Mouse (Mus musculus) MEL (cell line): Measurements from ENCODE around the gene Ppfibp1. TPM values are rescaled to one million over a fixed set of nuclear protein-coding genes. Genes with fewer than 3 reads are reported as not detected.

Source experiments
- DNase-seq: peaks from one replicate; pipeline ENCODE4 v3.0.0; 2011; ENCODE audit warnings: low read depth, low spot score
- H3K27ac ChIP-seq: 2 replicates; pipeline ENCODE4 v1.5.1; 2012; ENCODE audit warnings: low read depth, mild to moderate bottlenecking, control low read depth, low read length, moderate library complexity; ENCODE audit not compliant: control insufficient read depth
- H3K27me3 ChIP-seq, 2 experiments: fragments of 150-350 bp in 1 of 2; sonication (generic) in 1 of 2; 2 replicates each; pipeline ENCODE4 v1.6.1; 2012; ENCODE audit warnings: low read length in 2 of 2, mild to moderate bottlenecking in 2 of 2, improper control_type of control experiment in 1 of 2, moderate library complexity in 1 of 2; ENCODE audit not compliant: insufficient read depth in 2 of 2, control insufficient read depth in 1 of 2
- H3K36me3 ChIP-seq, 2 experiments: 2 replicates each; pipeline ENCODE4 v1.6.1; 2012 to 2014; ENCODE audit warnings: low read length in 2 of 2, improper control_type of control experiment in 1 of 2, inconsistent platforms in 1 of 2, mild to moderate bottlenecking in 1 of 2; ENCODE audit not compliant: insufficient read depth in 2 of 2, control insufficient read depth in 1 of 2
- H3K4me1 ChIP-seq, 2 experiments: fragments of 150-350 bp in 1 of 2; sonication (generic) in 1 of 2; 2 replicates each; pipeline ENCODE4 v1.6.1; 2012; ENCODE audit warnings: low read length in 2 of 2, improper control_type of control experiment in 1 of 2, mild to moderate bottlenecking in 1 of 2; ENCODE audit not compliant: insufficient read depth in 2 of 2, control insufficient read depth in 1 of 2
- H3K4me3 ChIP-seq, 2 experiments: fragments of 150-350 bp in 1 of 2; sonication (generic) in 1 of 2; 2 replicates each; pipeline ENCODE4 v1.5.1; 2012; ENCODE audit warnings: low read depth in 2 of 2, low read length in 2 of 2, mild to moderate bottlenecking in 2 of 2, moderate library complexity in 2 of 2, control low read depth in 1 of 2, improper control_type of control experiment in 1 of 2; ENCODE audit not compliant: control insufficient read depth in 1 of 2, insufficient read depth in 1 of 2
- H3K79me2 ChIP-seq: 2 replicates; pipeline ENCODE4 v1.6.1; 2012; ENCODE audit warnings: mild to moderate bottlenecking, low read length, moderate library complexity; ENCODE audit not compliant: control insufficient read depth, poor library complexity, insufficient read depth
- H3K9ac ChIP-seq: 2 replicates; pipeline ENCODE4 v1.6.1; 2012; ENCODE audit warnings: low read depth, mild to moderate bottlenecking, control low read depth, low read length, moderate library complexity; ENCODE audit not compliant: control insufficient read depth, poor library complexity, severe bottlenecking
- H3K9me3 ChIP-seq: fragments of 150-350 bp; sonication (generic); replicated peaks from 2 replicates; pipeline ENCODE4 v1.6.1; 2012; ENCODE audit warnings: mild to moderate bottlenecking, low read length, improper control_type of control experiment, moderate library complexity; ENCODE audit not compliant: insufficient read depth
- CHD1 ChIP-seq: IDR thresholded peaks from 2 replicates; pipeline ENCODE4 v1.6.1; 2012; ENCODE audit warnings: low read depth, mild to moderate bottlenecking, inconsistent platforms, low read length, improper control_type of control experiment
- CHD2 ChIP-seq: IDR thresholded peaks from 2 replicates; pipeline ENCODE4 v1.6.1; 2011; ENCODE audit warnings: low read length, improper control_type of control experiment
- CTCF ChIP-seq, 3 experiments: IDR thresholded peaks in 2 of 3; conservative IDR thresholded peaks in 1 of 3; 2 replicates each; pipeline ENCODE4 v1.5.1; 2011 to 2012; ENCODE audit warnings: low read length in 3 of 3, low read depth in 2 of 3, mild to moderate bottlenecking in 2 of 3, improper control_type of control experiment in 1 of 3, inconsistent platforms in 1 of 3, mixed read lengths in 1 of 3, moderate library complexity in 1 of 3; ENCODE audit not compliant: control insufficient read depth in 1 of 3, insufficient read depth in 1 of 3, poor library complexity in 1 of 3, severe bottlenecking in 1 of 3
- ELF1 ChIP-seq: IDR thresholded peaks from 2 replicates; pipeline ENCODE4 v1.6.1; 2014; ENCODE audit warnings: low read depth, mild to moderate bottlenecking, inconsistent platforms, low read length, improper control_type of control experiment, moderate library complexity
- ETS1 ChIP-seq: IDR thresholded peaks from 2 replicates; pipeline ENCODE4 v1.6.1; 2012; ENCODE audit warnings: low read depth, mild to moderate bottlenecking, inconsistent platforms, low read length, improper control_type of control experiment, moderate library complexity
- GATA1 ChIP-seq: IDR thresholded peaks from 2 replicates; pipeline ENCODE4 v1.6.1; 2011; ENCODE audit warnings: low read depth, low read length, improper control_type of control experiment
- HCFC1 ChIP-seq: IDR thresholded peaks from 2 replicates; pipeline ENCODE4 v1.6.1; 2012; ENCODE audit warnings: low read depth, mild to moderate bottlenecking, inconsistent platforms, low read length, improper control_type of control experiment, moderate library complexity
- JUND ChIP-seq: IDR thresholded peaks from 2 replicates; pipeline ENCODE4 v1.6.1; 2011; ENCODE audit warnings: low read depth, mild to moderate bottlenecking, improper control_type of control experiment, low read length
- MAFK ChIP-seq: IDR thresholded peaks from 2 replicates; pipeline ENCODE4 v1.6.1; 2011; ENCODE audit warnings: low read depth, mild to moderate bottlenecking, low read length, improper control_type of control experiment, borderline replicate concordance
- MEF2A ChIP-seq: IDR thresholded peaks from 2 replicates; pipeline ENCODE4 v1.6.1; 2014; ENCODE audit warnings: low read depth, mild to moderate bottlenecking, inconsistent platforms, low read length, improper control_type of control experiment; ENCODE audit not compliant: poor library complexity, insufficient replicate concordance, severe bottlenecking; ENCODE audit errors: extremely low read depth
- NELFE ChIP-seq: IDR thresholded peaks from 2 replicates; pipeline ENCODE4 v1.6.1; 2011; ENCODE audit warnings: low read depth, low read length, improper control_type of control experiment
- POLR2AphosphoS5 ChIP-seq: IDR thresholded peaks from 2 replicates; pipeline ENCODE4 v1.6.1; 2012; ENCODE audit warnings: low read depth, borderline replicate concordance, mild to moderate bottlenecking, inconsistent platforms, low read length, moderate library complexity, mixed read lengths
- TAL1 ChIP-seq: IDR thresholded peaks from 2 replicates; pipeline ENCODE4 v1.6.1; 2012; ENCODE audit warnings: mild to moderate bottlenecking, inconsistent platforms, low read length, moderate library complexity, mixed read lengths
- TCF12 ChIP-seq: IDR thresholded peaks from 2 replicates; pipeline ENCODE4 v1.6.1; 2014; ENCODE audit warnings: low read depth, mild to moderate bottlenecking, inconsistent platforms, low read length, improper control_type of control experiment, moderate library complexity
- ZNF384 ChIP-seq: IDR thresholded peaks from 2 replicates; pipeline ENCODE4 v1.6.1; 2012; ENCODE audit warnings: low read depth, mild to moderate bottlenecking, inconsistent platforms, low read length, improper control_type of control experiment
- polyA plus RNA-seq, 2 experiments: library from polyadenylated mRNA; stranded (reverse) in 1 of 2; unstranded in 1 of 2; fragments of >175 nt in 1 of 2; fragments of >200 nt in 1 of 2; gene quantifications; 2 replicates each; pipeline versions ENCODE4 v1.2.1 to v1.2.4; 2012; ENCODE audit warnings: low replicate concordance in 2 of 2, low read depth in 1 of 2; ENCODE audit not compliant: insufficient read length in 2 of 2, insufficient read depth in 1 of 2, missing spikeins in 1 of 2
- total RNA-seq: library from RNA; depleted of rRNA; stranded (reverse); fragments of 300-350 nt; gene quantifications from 2 replicates; pipeline ENCODE4 v1.2.3, GENCODE M21; 2012

Gene Ppfibp1
- total and polyA plus RNA-seq, 3 experiments: 12.2 to 14.6 TPM; not detected in 1

GRCm38 (mm10) chr6:146907061-146907794 is 18.9 kb downstream of the Ppfibp1 start:
- DNase-seq: no peak
- H3K4me3 ChIP-seq: no peak overlapping the region
- peaks cover 0 to 11% of the 10 kb centered on the region in 2 experiments; a peak in 2 of 4 replicates for H3K36me3 ChIP-seq
- H3K9ac ChIP-seq: no peak overlapping the region
- no peaks in the 10 kb centered on the region for H3K9me3 ChIP-seq
- peaks cover 7% of the 10 kb centered on the region in 2 experiments for H3K4me1 ChIP-seq
- H3K79me2 ChIP-seq: no peaks in the 10 kb centered on the region
- TF ChIP-seq ELF1 (no peak), POLR2AphosphoS5 (no peak), GATA1 (no peak), JUND (no peak), MAFK (no peak), MEF2A (no peak), CHD1 (no peak), NELFE (no peak), ZNF384 (no peak), HCFC1 (no peak), ETS1 (no peak), CHD2 (no peak)
- no peak overlapping the region for H3K27ac ChIP-seq
- H3K27me3 ChIP-seq: no peaks in the 10 kb centered on the region

- DNase-seq: no peak
- Histone ChIP-seq H3K4me3 (no peak overlapping the region), H3K27me3 (no peaks in the 10 kb centered on the region), H3K9ac (no peak overlapping the region), H3K36me3 (peaks cover 0 to 16% of the 10 kb centered on the region in 2 experiments; a peak in 2 of 4 replicates), H3K79me2 (no peaks in the 10 kb centered on the region), H3K27ac (no peak overlapping the region), H3K4me1 (peaks cover 7 to 8% of the 10 kb centered on the region in 2 experiments), H3K9me3 (no peaks in the 10 kb centered on the region)
- TF ChIP-seq POLR2AphosphoS5: no peak
- TF ChIP-seq TAL1: no peak
- TF ChIP-seq TCF12: no peak
- no peak for TF ChIP-seq CTCF (IDR thresholded peaks at IDR 0.05 in 2 of 3, conservative IDR thresholded peaks at IDR 0.05 in 1 of 3; ENCODE audit: control insufficient read depth in 1 of 3, insufficient read depth in 1 of 3, low read depth in 2 of 3, low read length in 3 of 3, poor library complexity in 1 of 3, severe bottlenecking in 1 of 3)
These were observed 19.5 kb downstream of the Ppfibp1 start for GRCm38 (mm10) chr6:146907795-146908190.
